Mouse (Mus musculus): Measurements from ENCODE around the gene Olfr523. TPM values are rescaled to one million over a fixed set of nuclear protein-coding genes. Genes with fewer than 3 reads are reported as not detected.
A peak's percentile ranks its signal among the peaks of the same experiment; 100 is the strongest.

Olfr523 gene
- polyA plus RNA-seq, 1 experiment = not detected

DNA sequence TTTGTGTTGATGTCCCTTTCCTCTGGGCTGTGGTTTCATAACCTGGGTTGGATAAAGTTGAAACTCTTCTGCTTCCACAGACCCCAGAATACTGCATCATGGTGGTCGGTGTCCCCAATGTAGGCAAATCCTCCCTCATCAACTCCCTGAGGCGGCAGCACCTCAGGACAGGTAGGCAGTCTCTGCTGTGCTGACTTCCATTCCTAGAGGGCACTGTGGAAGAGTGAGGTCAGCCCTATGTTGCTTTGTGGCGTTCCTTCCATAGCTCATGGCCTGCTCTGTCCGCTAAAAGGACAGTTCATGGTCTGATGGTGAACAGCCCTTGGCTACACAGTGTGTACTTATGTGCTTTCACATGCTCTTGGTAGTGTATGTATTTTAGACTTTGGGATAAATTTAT, 28.5 kb upstream of the Olfr523 start:
- TF ChIP-seq CTCF (IDR thresholded peaks at IDR 0.05; ENCODE audit: borderline replicate concordance, extremely low read depth, insufficient read depth, insufficient read length) = no peak
- TF ChIP-seq POLR2A (IDR thresholded peaks at IDR 0.05; ENCODE audit: borderline replicate concordance, extremely low read depth, insufficient read depth, insufficient read length, poor library complexity, severe bottlenecking) = no peak
- DNase-seq (ENCODE audit: low read depth) = no peak

DNA sequence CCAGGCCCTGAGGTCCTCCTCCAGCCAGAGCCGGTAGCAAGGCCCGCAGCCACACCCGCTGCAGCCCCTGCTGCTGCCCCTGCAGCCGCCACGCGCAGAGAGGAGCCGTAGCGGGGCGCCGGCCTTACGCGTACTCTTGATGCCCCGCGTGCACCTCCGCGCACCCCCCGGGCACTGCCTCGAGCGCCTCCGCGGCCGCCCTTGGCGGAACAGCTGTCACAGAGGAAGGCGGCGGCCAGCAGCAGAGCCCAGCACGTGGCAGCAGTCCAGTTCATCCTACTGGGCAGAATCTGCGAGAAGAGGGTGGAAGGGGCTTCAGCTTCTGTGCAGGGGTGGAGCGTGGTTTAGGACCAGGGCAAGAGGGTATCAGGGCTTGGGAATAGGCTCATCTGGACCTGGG, 19.6 kb upstream of the Olfr523 start:
- peak; percentile 47 for DNase-seq (ENCODE audit: low read depth)
- no peak for TF ChIP-seq POLR2A (IDR thresholded peaks at IDR 0.05; ENCODE audit: borderline replicate concordance, extremely low read depth, insufficient read depth, insufficient read length, poor library complexity, severe bottlenecking)
- TF ChIP-seq CTCF (IDR thresholded peaks at IDR 0.05; ENCODE audit: borderline replicate concordance, extremely low read depth, insufficient read depth, insufficient read length) = no peak

GRCm38 (mm10) chr7:140153829-140154217, 19.2 kb upstream of the Olfr523 start:
- no peak for DNase-seq (ENCODE audit: low read depth)
- TF ChIP-seq CTCF (IDR thresholded peaks at IDR 0.05; ENCODE audit: borderline replicate concordance, extremely low read depth, insufficient read depth, insufficient read length) (no peak), POLR2A (IDR thresholded peaks at IDR 0.05; ENCODE audit: borderline replicate concordance, extremely low read depth, insufficient read depth, insufficient read length, poor library complexity, severe bottlenecking) (no peak)

DNA sequence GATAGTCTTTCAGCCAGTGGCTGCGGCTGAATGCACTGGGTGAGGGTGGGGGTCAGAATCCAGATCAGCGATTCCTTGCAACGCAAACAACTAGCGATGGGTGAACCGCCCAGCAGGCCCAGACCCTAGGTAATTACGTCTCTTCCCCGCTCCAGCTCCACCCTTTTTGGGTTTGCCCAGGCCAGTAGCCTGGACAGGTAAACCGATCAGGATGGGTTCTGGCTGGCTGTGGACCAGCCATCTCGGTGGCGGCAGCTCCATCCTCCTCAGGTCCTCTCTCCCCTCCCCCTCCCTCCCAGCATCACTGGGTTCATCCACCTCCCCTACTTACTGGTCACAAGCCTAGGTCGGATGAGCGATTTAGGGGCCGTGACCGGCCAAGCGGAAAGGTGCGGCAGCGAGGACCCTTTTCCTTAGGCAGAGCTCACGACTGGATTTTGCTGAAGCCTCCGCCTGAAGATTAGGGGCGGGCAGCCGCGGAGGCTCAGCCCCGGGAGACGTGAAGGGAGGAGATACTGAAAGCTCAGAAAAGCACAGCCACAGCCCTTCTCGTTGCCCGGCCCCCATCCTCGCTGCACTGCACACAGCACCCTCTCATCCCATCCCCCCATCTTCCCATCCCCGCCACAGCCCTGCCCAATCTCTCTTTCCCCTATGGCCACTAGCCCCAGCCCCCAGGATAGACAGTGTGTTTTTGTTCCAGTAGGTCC, 18.6 kb upstream of the Olfr523 start, which contains the start of gene Sprn:
Gene Sprn, minus strand, starts transcription at position 660 of the 710 bp plus-strand sequence.
- TF ChIP-seq CTCF (IDR thresholded peaks at IDR 0.05; ENCODE audit: borderline replicate concordance, extremely low read depth, insufficient read depth, insufficient read length) (no peak), POLR2A (IDR thresholded peaks at IDR 0.05; ENCODE audit: borderline replicate concordance, extremely low read depth, insufficient read depth, insufficient read length, poor library complexity, severe bottlenecking) (0 out of 2 replicates have a peak, but pooled peaks have one; percentile 7)
- DNase-seq (ENCODE audit: low read depth) = peak; percentile 68

- no peak for DNase-seq (ENCODE audit: low read depth)
- TF ChIP-seq CTCF (IDR thresholded peaks at IDR 0.05; ENCODE audit: borderline replicate concordance, extremely low read depth, insufficient read depth, insufficient read length) = no peak
- no peak for TF ChIP-seq POLR2A (IDR thresholded peaks at IDR 0.05; ENCODE audit: borderline replicate concordance, extremely low read depth, insufficient read depth, insufficient read length, poor library complexity, severe bottlenecking)
Observed at GRCm38 (mm10) chr7:140160363-140160762, 12.7 kb upstream of the Olfr523 start.

GRCm38 (mm10) chr7:140164664-140165063, 8.4 kb upstream of the Olfr523 start, which contains the start of gene Olfr522:
Olfr522 (minus strand) TSS chr7:140164764.
- DNase-seq (ENCODE audit: low read depth) = no peak
- no peak for TF ChIP-seq CTCF (IDR thresholded peaks at IDR 0.05; ENCODE audit: borderline replicate concordance, extremely low read depth, insufficient read depth, insufficient read length)
- no peak for TF ChIP-seq POLR2A (IDR thresholded peaks at IDR 0.05; ENCODE audit: borderline replicate concordance, extremely low read depth, insufficient read depth, insufficient read length, poor library complexity, severe bottlenecking)

- no peak for DNase-seq (ENCODE audit: low read depth)
- TF ChIP-seq CTCF (IDR thresholded peaks at IDR 0.05; ENCODE audit: borderline replicate concordance, extremely low read depth, insufficient read depth, insufficient read length) (no peak), POLR2A (IDR thresholded peaks at IDR 0.05; ENCODE audit: borderline replicate concordance, extremely low read depth, insufficient read depth, insufficient read length, poor library complexity, severe bottlenecking) (no peak)
Observed at GRCm38 (mm10) chr7:140167950-140168349, 5.1 kb upstream of the Olfr523 start.

- DNase-seq (ENCODE audit: low read depth) = no peak
- TF ChIP-seq CTCF (IDR thresholded peaks at IDR 0.05; ENCODE audit: borderline replicate concordance, extremely low read depth, insufficient read depth, insufficient read length) (no peak), POLR2A (IDR thresholded peaks at IDR 0.05; ENCODE audit: borderline replicate concordance, extremely low read depth, insufficient read depth, insufficient read length, poor library complexity, severe bottlenecking) (no peak)
Observed at GRCm38 (mm10) chr7:140169386-140169785, 3.6 kb upstream of the Olfr523 start.

DNA sequence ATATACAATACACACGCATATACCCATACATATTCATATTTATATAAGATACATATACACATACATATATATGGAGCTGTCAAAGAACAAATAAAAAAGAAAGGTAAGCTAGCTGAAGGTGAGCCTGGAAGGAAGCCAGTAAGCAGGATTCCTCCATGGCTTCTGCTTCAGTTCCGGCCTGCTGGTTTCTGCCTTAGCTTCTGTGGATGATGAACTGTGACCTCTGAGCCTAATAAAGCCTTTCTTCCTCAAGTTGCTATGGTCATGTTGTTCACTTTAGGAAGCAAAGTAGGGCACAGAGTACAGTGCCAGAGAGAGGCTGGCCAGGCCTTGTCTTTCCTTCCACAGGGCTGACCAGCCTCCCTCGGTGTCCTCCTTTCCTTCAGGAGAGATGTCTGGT, 2.2 kb upstream of the Olfr523 start:
- TF ChIP-seq CTCF (IDR thresholded peaks at IDR 0.05; ENCODE audit: borderline replicate concordance, extremely low read depth, insufficient read depth, insufficient read length) (no peak), POLR2A (IDR thresholded peaks at IDR 0.05; ENCODE audit: borderline replicate concordance, extremely low read depth, insufficient read depth, insufficient read length, poor library complexity, severe bottlenecking) (no peak)
- DNase-seq (ENCODE audit: low read depth) = no peak

DNA sequence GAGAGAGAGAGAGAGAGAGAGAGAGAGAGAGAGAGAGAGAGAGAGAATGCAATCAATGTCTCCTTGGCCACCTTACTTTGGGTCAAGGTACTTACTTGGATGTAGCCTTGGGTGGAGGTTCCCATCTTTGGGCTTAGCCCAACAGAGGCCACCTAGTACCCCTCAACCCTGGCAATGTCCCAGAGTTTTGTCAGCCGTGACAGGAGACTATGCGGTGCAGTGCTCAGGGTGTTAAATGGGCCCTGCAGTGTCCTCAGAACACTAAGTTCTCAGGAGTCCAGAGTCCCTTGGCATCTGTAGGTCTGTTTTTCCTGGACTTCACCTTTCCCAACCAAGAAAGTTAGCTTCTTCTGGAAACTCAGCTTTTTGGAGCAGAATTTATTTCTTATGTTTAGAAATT, 6.2 kb downstream of the Olfr523 start:
- TF ChIP-seq POLR2A (IDR thresholded peaks at IDR 0.05; ENCODE audit: borderline replicate concordance, extremely low read depth, insufficient read depth, insufficient read length, poor library complexity, severe bottlenecking) (no peak), CTCF (IDR thresholded peaks at IDR 0.05; ENCODE audit: borderline replicate concordance, extremely low read depth, insufficient read depth, insufficient read length) (no peak)
- DNase-seq (ENCODE audit: low read depth) = no peak

- TF ChIP-seq CTCF (IDR thresholded peaks at IDR 0.05; ENCODE audit: borderline replicate concordance, extremely low read depth, insufficient read depth, insufficient read length) (no peak), POLR2A (IDR thresholded peaks at IDR 0.05; ENCODE audit: borderline replicate concordance, extremely low read depth, insufficient read depth, insufficient read length, poor library complexity, severe bottlenecking) (no peak)
- DNase-seq (ENCODE audit: low read depth) = no peak
Observed at GRCm38 (mm10) chr7:140180692-140181091, 7.7 kb downstream of the Olfr523 start.

- no peak for TF ChIP-seq POLR2A (IDR thresholded peaks at IDR 0.05; ENCODE audit: borderline replicate concordance, extremely low read depth, insufficient read depth, insufficient read length, poor library complexity, severe bottlenecking)
- TF ChIP-seq CTCF (IDR thresholded peaks at IDR 0.05; ENCODE audit: borderline replicate concordance, extremely low read depth, insufficient read depth, insufficient read length) = no peak
- no peak for DNase-seq (ENCODE audit: low read depth)
Observed at GRCm38 (mm10) chr7:140184206-140184605, 11.2 kb downstream of the Olfr523 start.

Measured in brain, embryonic 14.5 days (tissue).